Mouse (Mus musculus) heart, postnatal 0 days (tissue): Measurements from ENCODE around the gene St6galnac4.

Experiments used
- CTCF ChIP-seq: IDR thresholded peaks from 2 replicates; pipeline ENCODE4 v1.5.1; 2016; ENCODE audit warnings: antibody characterized with exemption, control low read depth, low read depth
- EP300 ChIP-seq: IDR thresholded peaks from 2 replicates; pipeline ENCODE4 v1.6.1; 2016; ENCODE audit warnings: antibody characterized with exemption, low read depth

GRCm38 (mm10) chr2:32576532-32576931, 10.4 kb upstream of the St6galnac4 start:
- no peak for TF ChIP-seq EP300
- no peak for TF ChIP-seq CTCF
